Mouse (Mus musculus): Measurements from ENCODE around the gene Rccd1.

Rccd1 gene

DNA sequence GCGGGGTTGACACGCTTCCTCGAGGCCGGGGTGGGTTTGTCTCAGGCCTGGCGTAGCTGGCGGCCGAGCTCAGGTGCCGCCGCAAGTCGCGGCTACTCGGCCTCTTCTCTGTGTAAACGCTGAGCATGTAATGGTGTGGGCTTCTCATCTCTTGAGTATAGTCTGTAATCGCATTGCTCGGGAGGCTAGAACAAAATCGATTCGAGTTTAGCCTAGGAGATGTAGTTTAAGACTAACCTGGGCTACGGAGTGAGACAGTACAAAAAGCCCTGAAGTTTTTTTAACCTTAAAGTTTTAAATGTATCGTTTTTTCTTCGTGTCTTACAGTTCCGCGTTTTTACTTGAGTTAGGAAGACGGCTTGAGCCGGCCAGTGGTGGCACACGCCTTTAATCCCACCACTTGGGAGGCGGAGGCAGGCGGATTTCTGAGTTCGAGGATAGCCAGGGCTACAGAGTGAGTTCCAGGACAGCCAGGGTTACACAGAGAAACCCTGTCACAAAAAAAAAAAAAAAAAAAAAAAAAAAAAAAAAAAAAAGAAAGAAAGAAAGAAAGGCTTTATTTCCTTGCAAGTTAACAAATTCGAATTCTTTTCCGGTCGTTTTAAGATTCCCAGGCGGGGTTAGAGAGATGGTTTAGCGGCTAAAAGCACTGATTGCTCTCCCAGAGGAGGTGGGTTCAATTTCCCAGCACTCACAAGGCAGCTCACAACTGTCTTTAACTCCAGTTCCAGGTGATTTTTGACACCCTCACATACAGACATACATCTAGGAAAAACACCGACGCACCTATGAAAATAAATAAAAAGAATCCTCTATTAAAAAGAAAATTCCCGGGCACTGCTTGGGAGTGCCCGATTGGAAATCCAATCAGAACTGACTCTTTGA, 29.2 kb downstream of the Rccd1 start:
- TF ChIP-seq GATA4 (IDR thresholded peaks at IDR 0.05; ENCODE audit: insufficient replicate concordance, low read length), result no peak

DNA sequence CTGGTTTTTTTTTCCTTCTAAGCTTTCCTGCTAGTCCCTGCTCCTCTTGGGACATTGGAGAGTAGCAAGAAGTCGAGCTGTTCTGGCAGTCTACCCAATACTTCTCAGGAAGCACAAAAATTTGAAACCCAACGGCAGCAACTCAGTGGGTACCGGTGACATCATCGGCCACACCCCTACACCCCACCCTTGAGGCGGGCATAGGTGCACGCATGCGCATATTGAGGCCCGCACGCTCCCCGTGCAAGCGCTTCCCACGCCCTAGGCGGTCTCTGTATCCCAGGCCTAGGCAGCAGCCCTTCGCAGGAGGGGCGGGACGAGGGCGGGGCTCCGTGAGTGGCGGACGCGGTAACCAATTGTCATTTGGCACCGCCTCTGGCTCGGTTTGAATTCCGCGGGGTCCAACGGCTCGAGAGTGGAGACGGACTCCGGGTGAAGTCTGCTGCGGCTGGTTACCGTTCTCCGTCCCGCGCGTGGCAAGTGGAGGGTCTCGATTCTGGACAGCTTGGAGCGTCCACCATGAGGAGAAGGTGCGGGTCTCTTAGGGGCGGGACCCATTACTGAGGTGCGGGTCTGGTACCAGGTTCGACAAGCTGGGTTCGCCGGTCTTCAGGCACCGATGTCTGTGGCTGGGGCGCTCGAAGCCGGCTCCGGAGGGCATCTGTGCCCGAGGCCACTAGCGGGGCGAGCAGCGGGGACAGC, 30.0 kb downstream of the Rccd1 start, which contains the start of gene Prc1:
Gene Prc1 (plus strand): TSS at position 389 of the 702 bp plus-strand sequence.
- no peak for TF ChIP-seq GATA4 (IDR thresholded peaks at IDR 0.05; ENCODE audit: insufficient replicate concordance, low read length)

DNA sequence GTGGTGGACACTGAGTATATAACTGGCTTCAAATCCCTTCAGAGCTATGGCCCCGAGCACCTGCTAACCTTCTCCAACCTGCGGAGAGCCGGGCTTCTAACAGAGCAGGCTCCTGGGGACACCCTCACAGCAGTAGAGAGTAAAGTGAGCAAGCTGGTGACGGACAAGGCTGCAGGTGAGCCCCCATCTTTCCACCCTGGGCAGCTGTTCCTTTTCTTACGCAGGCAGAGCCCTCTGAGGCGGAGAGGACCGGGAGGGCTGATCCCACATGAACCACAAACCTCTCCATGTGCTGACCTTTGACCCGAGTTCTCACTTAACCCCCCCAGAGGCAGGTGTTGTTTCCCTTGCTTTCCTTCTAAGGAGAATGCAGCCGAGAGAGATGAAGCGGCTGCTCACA, 36.5 kb downstream of the Rccd1 start:
- no peak for TF ChIP-seq GATA4 (IDR thresholded peaks at IDR 0.05; ENCODE audit: insufficient replicate concordance, low read length)

DNA sequence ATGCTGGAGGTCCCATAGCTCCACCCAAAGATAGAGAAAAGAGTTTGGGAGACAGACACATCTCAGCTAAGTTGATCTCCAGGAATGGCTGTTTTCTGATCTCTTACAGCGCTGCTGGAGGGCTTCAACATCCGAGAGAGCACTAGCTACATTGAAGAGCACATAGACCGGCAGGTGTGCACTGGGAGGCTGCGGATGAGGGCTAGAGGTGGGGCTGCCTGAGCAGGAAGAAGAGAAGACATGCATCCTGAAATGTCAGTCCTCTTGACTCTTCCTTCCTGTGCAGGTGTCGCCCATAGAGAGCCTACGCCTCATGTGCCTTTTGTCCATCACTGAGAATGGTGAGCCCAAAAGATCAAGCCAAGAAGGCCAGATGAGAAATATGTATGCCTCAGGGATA, 38.5 kb downstream of the Rccd1 start:
- TF ChIP-seq GATA4 (IDR thresholded peaks at IDR 0.05; ENCODE audit: insufficient replicate concordance, low read length), result no peak

DNA sequence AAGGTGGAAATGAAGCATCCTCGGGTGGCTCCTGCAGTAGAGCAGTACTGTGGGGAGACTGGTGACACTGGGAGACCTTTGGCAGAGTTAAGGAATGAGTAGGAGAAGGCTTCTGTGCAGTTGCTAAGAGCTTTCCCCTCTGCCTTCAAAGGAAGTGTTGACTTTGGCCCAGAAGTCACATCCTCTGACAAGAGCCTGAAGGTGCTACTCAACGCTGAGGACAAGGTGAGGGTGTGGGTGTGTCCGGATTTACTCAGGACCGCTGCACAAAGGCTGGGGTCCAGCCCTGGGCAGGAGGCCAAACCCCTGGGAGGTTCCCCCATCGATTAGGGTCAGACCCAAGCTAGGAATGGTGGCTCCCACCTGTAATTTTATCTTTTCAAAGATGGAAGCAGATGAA, 39.9 kb downstream of the Rccd1 start:
- TF ChIP-seq GATA4 (IDR thresholded peaks at IDR 0.05; ENCODE audit: insufficient replicate concordance, low read length), result no peak

DNA sequence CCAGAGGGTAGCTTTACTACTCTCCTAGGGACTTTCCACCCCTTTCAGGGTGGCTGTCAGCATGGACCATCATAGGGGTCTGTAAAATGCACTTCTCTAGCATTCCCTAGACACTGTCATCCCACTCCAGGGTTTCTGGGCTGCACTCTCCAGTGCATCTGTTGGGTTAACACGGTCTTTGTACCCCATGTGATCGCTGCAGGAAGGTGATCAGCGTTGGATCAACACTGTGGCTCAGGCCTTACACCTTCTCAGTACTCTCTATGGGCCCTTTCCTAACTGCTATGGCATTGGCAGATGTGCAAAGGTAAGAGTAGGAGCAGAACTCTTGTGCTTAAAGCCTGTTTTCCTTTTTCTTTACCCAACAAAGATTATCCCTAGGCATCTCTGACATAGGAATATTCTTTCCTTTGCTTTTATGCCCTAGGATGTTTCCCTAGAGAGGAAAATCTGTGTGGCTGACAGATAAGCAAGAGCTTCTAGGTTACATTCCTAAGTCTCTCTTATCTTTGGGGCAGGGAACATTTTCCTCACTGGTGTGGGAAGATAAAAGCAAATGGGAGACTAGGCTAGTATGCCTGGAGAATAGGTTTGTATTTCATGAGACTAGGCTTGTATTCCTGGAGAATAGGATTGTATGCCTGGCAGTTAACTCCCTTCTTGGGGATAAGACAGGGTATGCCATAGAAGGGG, 40.9 kb downstream of the Rccd1 start:
- TF ChIP-seq GATA4 (IDR thresholded peaks at IDR 0.05; ENCODE audit: insufficient replicate concordance, low read length), result no peak

DNA sequence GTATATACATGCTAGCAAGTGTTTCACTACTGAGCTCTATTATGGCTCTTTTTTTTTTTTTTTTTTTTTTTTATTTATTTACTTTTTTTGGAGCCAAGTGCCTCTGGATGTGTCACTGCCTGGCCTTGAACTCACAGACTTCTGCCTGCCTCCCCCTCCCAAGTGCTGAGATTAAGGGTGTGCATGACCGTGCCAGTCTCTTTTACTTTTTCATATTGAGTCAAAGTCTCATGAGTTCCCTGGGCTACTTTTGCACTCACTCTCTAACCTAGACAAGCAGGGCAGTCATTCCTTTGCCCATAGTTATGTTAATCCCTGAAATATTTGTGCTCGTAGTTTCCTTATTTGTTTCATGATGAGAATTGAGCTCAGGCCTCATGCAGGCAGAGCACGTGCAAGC, 42.6 kb downstream of the Rccd1 start:
- no peak for TF ChIP-seq GATA4 (IDR thresholded peaks at IDR 0.05; ENCODE audit: insufficient replicate concordance, low read length)

DNA sequence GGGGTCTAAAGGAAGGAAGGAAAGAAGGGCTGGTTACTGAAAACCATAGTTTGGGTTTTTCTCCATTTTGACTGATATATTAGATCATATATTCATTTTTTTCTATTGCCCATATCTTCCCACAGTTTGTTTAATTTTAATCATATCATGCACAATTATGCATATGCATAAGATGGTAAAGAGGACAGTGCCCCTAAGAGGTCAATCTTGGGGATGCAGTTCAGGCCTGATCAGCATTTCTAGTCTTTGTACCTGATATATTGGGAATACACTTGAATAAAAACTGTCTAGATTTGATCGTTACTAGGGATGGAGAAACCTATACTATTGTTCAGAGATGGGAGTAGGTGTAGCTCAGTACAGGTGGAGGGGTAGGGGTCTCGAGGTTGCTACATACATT, 43.3 kb downstream of the Rccd1 start:
- no peak for TF ChIP-seq GATA4 (IDR thresholded peaks at IDR 0.05; ENCODE audit: insufficient replicate concordance, low read length)

DNA sequence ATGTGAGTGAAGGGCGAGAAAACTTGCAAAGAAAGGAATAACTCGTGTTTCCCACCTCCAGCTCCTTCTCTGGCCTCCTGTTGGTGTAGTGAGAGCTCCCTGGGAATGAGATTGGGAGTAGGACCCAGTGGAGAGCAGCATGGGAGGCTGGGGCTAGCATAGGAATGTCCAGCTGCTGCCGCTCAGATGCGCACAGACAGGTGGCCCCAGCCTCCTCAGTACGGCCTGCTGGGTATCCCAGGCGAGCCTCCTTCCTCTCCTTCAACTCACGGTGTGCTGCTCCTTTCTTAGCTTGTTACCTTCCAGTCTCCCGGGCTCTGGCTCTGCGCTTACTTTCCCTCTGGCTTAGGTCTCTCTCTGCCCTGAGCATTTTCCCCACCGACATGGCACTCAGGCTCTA, 44.2 kb downstream of the Rccd1 start:
- no peak for TF ChIP-seq GATA4 (IDR thresholded peaks at IDR 0.05; ENCODE audit: insufficient replicate concordance, low read length)

DNA sequence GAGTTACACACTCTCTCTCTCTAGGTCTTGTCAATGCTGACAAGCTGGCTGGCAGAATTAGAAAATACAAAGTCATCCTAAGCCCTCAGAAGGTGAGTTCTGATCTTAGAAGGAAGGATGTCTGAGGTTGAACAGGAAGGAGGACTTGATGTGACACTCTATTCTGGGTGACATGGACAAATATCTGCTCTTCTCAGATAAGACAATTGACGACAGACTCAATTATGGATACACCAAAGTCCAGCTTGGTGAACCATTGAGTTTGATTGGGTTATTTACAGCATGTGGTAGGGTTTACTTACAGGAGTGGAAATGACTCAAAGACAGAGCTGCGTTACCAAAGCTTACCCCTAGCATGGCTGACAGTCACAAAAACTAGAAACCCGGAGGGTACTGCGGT, 47.9 kb downstream of the Rccd1 start:
- no peak for TF ChIP-seq GATA4 (IDR thresholded peaks at IDR 0.05; ENCODE audit: insufficient replicate concordance, low read length)

DNA sequence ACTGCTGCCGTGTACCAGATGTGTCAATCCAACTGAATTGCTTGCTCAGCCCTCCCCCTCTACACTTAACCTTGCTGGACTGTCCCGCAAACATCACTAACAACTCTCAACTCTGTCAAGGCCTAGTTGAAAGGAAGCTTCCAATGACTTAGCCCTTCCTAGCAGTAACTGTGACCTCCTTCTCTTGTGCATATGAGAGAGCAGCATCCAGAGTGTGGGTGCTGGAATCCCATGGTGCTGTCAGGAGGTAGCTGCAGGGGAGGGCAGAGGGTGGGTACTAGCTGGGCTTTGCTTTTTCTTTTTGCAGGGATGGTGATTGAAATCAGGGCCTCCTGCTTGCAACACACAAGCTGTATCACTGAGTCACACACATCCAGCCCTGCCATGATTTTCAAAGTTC, 50.8 kb downstream of the Rccd1 start:
- TF ChIP-seq GATA4 (IDR thresholded peaks at IDR 0.05; ENCODE audit: insufficient replicate concordance, low read length), result no peak

DNA sequence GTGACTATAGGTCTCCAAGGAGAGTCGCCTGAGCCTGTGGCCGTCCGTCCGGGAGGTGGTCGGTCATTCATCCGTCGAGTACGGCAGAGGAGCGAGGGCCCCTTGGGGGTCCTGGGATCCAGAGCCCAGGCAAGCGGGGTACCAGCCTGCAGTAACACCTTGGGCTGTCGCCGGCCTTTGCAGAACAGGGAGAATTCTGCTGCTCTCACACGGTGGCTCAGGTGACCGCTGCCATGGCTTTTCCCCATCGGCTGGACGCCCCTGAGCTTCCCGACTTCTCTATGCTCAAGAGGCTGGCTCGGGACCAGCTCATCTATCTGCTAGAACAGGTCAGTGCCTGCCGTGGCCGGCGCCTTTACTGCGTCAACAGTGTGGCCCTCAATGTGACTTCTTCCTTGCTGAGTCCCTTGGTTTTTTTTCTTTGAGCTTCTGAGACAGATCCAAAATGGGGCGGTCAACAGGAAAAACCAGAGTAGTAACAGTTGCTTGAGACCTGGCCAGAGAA, 54.5 kb downstream of the Rccd1 start:
- no peak for TF ChIP-seq GATA4 (IDR thresholded peaks at IDR 0.05; ENCODE audit: insufficient replicate concordance, low read length)

DNA sequence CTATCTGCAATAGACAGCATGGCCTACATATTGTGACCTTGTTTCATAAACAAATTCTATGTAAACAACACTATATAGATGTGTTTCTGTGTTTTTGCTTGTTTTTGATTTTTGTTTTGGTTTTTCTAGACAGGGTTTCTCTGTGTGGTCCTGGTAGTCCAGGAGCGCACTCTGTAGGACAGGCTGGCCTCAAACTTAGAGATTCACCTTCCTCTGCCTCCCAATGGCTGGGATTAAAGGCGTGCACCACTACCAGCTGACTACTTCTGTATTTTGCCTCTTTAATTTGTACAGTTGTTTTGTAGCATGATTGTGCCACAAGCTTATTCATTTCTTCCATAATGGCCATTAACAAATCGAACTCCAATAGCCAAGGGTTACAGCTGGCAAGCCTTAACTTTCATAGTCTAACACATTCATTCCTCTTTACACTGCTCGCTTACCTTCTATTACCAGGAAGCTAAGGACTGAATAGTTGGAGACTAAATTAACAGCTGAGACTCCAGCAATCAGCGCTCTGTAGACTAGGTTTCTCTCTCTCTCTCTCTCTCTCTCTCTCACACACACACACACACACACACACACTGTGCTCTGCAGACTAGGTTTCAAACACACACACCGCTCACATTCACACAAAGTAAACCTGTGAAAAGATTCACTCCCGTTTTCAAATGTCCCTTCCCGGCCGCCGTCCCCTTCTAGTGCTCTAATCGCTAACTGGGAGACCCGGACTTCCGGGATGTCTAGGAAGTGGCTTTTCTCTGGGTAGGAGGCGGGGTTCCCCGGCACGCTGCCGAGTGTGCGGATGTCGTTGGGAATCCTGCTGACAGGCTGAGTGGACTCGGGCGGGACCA, 55.1 kb downstream of the Rccd1 start, which contains the start of gene Vps33b:
Gene Vps33b (plus strand): TSS at position 753 of the 854 bp plus-strand sequence.
- peak; percentile 91 for TF ChIP-seq GATA4 (IDR thresholded peaks at IDR 0.05; ENCODE audit: insufficient replicate concordance, low read length)

DNA sequence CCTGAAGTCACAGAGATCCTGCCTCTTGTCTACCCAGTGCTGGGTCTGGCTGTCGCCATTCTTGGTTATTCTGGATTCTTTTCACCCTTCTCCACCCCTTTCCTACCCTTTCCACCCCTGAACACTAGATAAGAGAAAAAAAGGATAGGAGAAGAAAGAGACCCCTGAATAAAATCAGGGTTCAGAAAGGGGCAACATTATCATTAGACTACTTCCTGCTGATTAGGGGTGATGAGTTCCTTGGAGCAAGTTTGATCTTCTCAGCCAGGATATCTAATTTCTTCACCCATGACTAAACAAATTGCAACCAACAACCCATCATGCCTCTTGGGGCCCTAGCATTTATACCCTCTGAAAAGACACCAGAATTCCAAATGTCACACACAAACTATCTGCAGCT, 56.5 kb downstream of the Rccd1 start:
- TF ChIP-seq GATA4 (IDR thresholded peaks at IDR 0.05; ENCODE audit: insufficient replicate concordance, low read length), result no peak

DNA sequence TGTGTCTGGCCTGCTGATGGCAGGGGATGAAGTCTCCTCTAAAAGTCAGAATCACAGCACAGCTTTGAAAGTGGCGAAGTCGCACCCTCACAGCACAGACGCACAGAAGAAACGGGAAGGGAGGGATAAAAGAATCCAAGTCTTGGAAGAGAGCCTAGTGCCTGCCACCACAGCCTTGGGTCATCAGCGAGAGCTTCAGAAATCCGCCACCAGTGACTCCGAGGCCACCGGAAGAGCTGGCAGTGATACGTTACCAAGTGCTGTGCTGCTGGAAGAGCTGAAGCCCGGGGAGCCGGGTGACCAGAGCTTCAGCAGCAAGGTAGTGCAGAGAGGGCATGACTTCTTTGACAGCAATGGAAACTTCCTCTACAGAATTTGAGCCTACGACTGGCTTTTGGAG, 59.6 kb downstream of the Rccd1 start:
- no peak for TF ChIP-seq GATA4 (IDR thresholded peaks at IDR 0.05; ENCODE audit: insufficient replicate concordance, low read length)

All from liver, adult (tissue).